Mouse (Mus musculus): ENCODE measurements around the gene Zfp668.
A peak's percentile ranks its signal among the peaks of the same experiment; 100 is the strongest.
"Not testable (repeated sequence)": the region's sequence is repeated elsewhere in the genome, so short reads cannot be mapped to it uniquely, and the experiment has no call there.

Gene Zfp668

DNA sequence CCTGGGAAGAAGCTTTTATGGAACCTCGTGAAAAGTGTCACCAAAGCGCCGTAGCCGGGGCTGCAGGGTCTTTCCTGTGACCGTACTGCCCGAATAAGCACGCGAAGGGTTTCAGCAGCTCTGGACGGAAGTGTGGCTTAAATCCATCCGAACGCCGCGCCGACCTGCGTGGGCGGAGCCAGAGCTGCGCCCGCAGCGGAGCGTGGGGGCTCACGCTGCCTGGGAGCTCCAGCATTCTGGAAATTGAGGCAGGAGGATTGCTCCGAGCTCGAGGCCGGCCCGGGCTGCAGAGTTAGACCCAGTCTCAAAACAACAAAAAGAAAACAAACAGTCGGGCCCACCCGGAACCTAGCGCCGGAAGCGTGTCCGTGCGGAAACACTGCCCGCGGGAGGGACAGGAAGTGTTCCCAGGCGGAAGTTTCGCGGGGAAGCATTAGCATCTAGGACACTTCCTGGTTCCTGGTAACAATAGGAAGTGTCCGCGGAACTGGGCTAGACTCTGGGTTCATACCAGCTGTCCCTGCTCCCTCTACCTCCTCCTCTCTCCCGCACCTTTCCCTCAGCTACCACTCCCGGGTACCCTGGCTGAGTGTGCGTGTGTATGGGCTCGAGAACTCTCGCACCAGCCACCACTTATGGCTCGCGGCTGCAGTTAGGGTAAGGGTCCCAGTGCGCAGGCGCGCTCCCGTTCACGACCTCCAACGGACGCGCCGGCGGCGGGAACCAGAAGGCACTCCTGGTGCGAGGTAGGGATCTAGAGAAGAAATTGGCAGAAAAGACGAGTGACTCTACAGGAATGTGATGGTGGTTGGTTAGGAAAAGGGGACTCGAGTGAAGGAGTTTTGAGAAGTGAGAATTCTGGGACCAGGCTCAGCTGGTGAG is at the start of gene Zfp668:
Zfp668 (minus strand) TSS at position 362 of the 882 bp plus-strand sequence.
- DNase-seq (ENCODE audit: low spot score), result peak; percentile 90

GRCm38 (mm10) chr7:127926066-127926465 is 49.4 kb upstream of the Zfp668 start:
- DNase-seq (ENCODE audit: low spot score), result no peak

GRCm38 (mm10) chr7:127925252-127925651 is 48.6 kb upstream of the Zfp668 start:
- no peak for DNase-seq (ENCODE audit: low spot score)

- DNase-seq (ENCODE audit: low spot score), result no peak
Observed at GRCm38 (mm10) chr7:127923714-127924113, 47.1 kb upstream of the Zfp668 start.

DNA sequence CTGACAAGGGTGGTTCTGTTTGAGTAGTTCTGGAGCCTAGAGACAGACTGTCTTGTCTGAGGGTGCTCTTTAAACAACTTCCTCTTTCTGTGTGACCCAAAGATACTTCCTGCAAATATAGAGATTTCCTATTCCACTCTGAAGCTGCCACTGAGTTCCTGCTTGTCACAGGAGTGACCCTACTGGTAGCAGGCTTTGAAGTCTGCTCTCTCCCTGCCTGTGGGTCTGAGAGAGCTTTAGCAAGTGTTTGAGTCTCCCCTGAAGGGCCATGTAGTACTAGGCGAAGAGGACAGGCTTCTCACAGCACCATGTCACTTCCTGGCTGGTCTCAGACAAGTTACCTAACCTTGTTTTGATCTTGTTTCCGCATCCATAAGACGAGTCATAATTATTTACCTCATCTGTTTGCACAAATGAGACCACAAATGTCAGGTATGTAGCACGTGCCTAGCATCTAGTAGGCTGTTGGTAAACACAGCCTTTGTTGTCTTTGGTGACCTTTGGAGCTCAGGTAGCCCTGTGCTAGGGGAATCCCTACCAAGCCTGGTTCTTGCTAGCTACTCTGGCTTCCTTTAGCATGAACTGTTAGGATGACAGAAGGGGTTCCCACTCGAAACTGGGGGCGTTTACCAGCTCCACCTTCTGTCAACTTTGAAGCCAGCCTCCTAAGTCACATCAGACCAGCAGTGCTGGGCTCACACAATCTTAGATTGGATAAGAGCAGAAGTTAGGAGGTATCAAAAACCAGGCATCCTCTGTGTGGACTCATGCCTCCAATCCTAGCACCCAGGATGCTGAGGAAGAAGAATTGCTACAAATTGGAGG is 46.0 kb upstream of the Zfp668 start:
- DNase-seq (ENCODE audit: low spot score), result no peak

GRCm38 (mm10) chr7:127921516-127921915 is 44.9 kb upstream of the Zfp668 start:
- DNase-seq (ENCODE audit: low spot score), result no peak

- no peak for DNase-seq (ENCODE audit: low spot score)
Observed at GRCm38 (mm10) chr7:127919290-127919689, 42.7 kb upstream of the Zfp668 start.

- DNase-seq (ENCODE audit: low spot score), result peak; percentile 55
Observed at GRCm38 (mm10) chr7:127918203-127918602, 41.6 kb upstream of the Zfp668 start.

- no peak for DNase-seq (ENCODE audit: low spot score)
Observed at GRCm38 (mm10) chr7:127915293-127915692, 38.7 kb upstream of the Zfp668 start.

GRCm38 (mm10) chr7:127912938-127913337 is 36.3 kb upstream of the Zfp668 start:
- DNase-seq (ENCODE audit: low spot score), result no peak

GRCm38 (mm10) chr7:127912190-127912871 is 35.7 kb upstream of the Zfp668 start, which contains the start of gene Kat8:
Gene Kat8, plus strand, starts transcription at chr7:127912516.
- peak; percentile 91 for DNase-seq (ENCODE audit: low spot score)

DNA sequence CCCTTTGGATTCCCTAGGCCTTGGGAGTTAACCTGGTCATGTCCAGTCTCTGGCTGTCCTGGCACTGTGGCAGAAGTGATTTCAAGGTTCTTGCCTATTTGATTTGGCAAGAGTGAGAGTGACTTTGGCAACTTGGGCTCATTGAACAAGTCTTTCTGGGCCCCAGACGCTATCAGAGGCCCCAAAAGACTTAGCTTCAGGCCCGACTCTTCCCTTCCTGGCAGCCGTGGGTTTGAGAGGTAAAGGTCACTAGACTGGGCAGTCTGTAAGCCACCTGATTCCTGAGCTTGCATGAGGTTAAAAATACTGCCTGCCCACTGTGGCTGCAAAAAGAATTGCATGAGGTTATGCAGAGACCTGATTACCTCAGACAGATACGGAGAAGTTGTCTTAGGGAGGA is 32.0 kb upstream of the Zfp668 start:
- DNase-seq (ENCODE audit: low spot score), result no peak

- no peak for DNase-seq (ENCODE audit: low spot score)
Observed at GRCm38 (mm10) chr7:127907939-127908338, 31.3 kb upstream of the Zfp668 start.

DNA sequence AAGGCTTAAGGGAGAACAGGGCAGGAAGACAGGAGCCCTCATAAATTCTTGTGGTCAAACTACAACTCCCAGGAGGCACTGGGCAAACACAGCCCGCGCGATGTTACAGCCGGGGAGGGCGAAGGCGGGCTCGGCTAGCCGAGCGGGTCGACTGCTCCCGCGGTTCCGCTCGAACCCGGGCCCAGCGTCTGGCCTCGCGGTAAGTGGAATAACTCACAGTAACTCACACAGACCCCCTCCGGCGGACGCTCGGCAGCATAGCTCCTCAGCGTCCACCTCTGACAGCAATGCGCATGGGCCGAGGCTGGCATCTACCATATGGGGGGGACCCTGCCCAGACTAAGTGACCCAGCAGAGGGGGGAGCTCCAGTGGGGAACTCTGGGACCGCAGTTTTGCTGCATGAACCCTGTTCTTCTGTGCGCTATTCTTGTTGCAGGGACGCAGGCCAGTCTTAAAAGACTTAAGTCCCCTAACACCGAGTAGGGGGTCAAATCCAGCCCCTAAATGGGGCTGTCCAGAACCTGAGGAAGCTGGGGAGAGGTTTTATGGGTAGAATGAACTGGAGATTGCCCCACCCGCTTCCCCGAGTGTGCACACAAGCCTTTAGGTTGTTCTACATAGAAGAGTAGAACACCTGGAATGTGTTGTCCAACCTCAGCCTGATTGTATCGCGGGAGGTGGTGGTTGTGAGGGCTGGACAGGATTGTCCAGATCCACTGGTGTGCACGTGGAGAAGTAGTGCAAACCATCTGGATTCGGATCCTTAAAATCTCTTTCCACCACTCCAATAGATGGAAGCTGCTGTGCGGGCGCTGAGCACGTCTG is 27.6 kb upstream of the Zfp668 start, which contains the start of gene Bckdk:
Bckdk (plus strand) TSS at position 112 of the 826 bp plus-strand sequence.
- DNase-seq (ENCODE audit: low spot score), result peak; percentile 70

- DNase-seq (ENCODE audit: low spot score), result no peak
Observed at GRCm38 (mm10) chr7:127901772-127902171, 25.1 kb upstream of the Zfp668 start.

DNA sequence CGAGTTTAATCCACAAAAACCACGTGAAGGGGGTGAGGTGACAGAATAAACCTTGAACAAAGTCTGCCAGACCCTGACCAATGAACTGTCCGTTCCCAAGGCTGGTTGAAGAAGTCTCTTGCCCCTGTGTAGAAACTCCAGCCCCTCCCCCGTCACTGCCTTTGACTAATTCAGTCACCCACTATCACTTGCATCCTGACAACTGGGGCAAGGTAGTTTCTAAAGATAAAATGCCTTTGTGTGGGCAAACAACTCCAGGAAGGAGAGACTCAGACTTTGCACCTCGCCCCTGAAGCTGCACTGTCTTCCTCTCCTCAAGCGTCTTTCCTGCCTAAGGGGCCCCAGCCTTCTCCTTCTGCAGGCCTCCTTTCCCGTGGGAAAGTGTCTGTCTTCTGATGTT is 23.4 kb upstream of the Zfp668 start:
- DNase-seq (ENCODE audit: low spot score), result no peak

DNA sequence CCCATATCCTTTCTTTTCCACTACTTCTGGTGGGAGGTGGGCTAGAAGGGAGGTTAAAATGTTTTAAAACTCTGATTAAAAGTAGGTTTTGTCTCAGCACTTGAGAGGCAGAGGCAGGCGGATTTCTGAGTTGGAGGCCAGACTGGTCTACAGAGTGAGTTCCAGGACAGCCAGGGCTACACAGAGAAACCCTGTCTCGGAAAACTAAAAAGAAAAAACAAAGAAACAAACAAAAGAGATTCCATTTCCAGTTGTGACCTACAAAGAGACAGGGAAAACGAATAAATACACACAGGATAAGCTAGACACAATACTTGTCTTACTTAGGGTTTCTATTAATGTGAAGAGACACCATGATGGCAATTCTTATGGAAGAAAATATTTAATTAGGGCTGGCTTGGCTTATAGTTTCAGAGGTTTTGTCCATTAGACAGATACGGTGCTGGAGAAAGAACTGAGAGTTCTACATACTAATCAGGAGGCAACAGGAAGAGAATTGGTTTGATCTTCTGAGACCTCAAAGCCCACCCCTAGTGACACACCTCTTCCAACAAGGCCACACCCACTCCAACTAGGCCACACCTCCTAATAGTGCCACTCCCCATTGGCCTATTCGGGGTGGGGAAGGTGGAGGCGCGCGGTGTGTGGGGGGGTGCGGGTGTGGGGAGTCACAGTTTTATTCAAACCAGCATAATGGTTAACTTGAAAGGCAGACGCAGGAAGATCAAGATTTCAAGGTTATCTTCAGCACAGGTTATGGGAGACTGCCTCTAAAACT is 21.7 kb upstream of the Zfp668 start:
- no peak for DNase-seq (ENCODE audit: low spot score)

GRCm38 (mm10) chr7:127897542-127897941 is 20.9 kb upstream of the Zfp668 start:
- DNase-seq (ENCODE audit: low spot score), result no peak

DNA sequence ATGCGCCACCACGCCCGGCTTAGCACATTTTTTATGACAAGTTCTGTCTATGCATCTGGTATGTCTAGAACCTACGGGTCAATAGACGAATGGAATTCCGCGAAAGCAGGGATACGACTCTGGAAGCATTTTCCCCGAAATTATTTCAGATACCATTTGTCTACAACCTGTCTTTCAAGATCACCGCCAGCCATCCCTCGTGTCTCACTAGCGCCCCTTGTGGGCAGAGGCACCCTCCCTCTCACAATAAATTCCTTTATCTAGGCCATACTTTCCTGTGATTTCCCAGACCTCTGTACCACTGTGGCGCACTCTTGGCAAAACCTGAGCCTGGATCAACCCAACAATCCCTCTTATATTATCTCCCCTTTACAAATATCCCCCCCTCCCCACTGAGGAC is 19.8 kb upstream of the Zfp668 start:
- DNase-seq (ENCODE audit: low spot score), result peak; percentile 77

- DNase-seq (ENCODE audit: low spot score), result not testable (repeated sequence)
Observed at GRCm38 (mm10) chr7:127895891-127896290, 19.3 kb upstream of the Zfp668 start.
